Mouse (Mus musculus) embryonic facial prominence, embryonic 14.5 days (tissue): ENCODE results near the gene Pecr. TPM values are rescaled to one million over a fixed set of nuclear protein-coding genes. Genes with fewer than 3 reads are reported as not detected.
"Not testable (repeated sequence)": the region's sequence is repeated elsewhere in the genome, so short reads cannot be mapped to it uniquely, and the experiment has no call there.

Experiments used
- ATAC-seq: fragments of 200-750 bp; cut with Nextera tagmentation; 2 replicates; pipeline ENCODE4 v1.8.0; 2017; ENCODE audit warnings: low read depth, moderate number of reproducible peaks, moderate TSS enrichment
- DNase-seq: peaks from one replicate; pipeline ENCODE4 v3.0.0-alpha.2; 2015; ENCODE audit warnings: low spot score
- H3K27ac ChIP-seq: fragments of 300-500 bp; sonication (generic); replicated peaks from 2 replicates; pipeline ENCODE4 v1.5.1; 2014; ENCODE audit warnings: low read depth, mild to moderate bottlenecking, low read length, moderate library complexity
- H3K27me3 ChIP-seq: fragments of 300-500 bp; sonication (generic); replicated peaks from 2 replicates; pipeline ENCODE4 v1.6.1; 2014; ENCODE audit warnings: low read length; ENCODE audit not compliant: control insufficient read depth, insufficient read depth
- H3K36me3 ChIP-seq: fragments of 300-500 bp; sonication (generic); 2 replicates; pipeline ENCODE4 v1.6.1; 2014; ENCODE audit warnings: low read length, mixed read lengths; ENCODE audit not compliant: control insufficient read depth, insufficient read depth
- H3K4me1 ChIP-seq: fragments of 300-500 bp; sonication (generic); 2 replicates; pipeline ENCODE4 v1.6.1; 2014; ENCODE audit warnings: antibody characterized with exemption, low read length; ENCODE audit not compliant: control insufficient read depth, insufficient read depth
- H3K4me2 ChIP-seq: fragments of 300-500 bp; sonication (generic); 2 replicates; pipeline ENCODE4 v1.6.1; 2014; ENCODE audit warnings: low read depth, mild to moderate bottlenecking, low read length, moderate library complexity, mixed read lengths
- H3K4me3 ChIP-seq: fragments of 300-500 bp; sonication (generic); 2 replicates; pipeline ENCODE4 v1.5.1; 2014; ENCODE audit warnings: low read depth, mild to moderate bottlenecking, low read length
- H3K9ac ChIP-seq: fragments of 300-500 bp; sonication (generic); 2 replicates; pipeline ENCODE4 v1.6.1; 2014; ENCODE audit warnings: low read depth, mild to moderate bottlenecking, low read length, moderate library complexity, mixed read lengths
- H3K9me3 ChIP-seq: fragments of 300-500 bp; sonication (generic); 2 replicates; pipeline ENCODE4 v1.6.1; 2016; ENCODE audit warnings: low read length; ENCODE audit not compliant: control insufficient read depth
- WGBS: fragments of 180-500 bp; shearing (Covaris S2); extraction: QIAGEN DNeasy Blood & Tissue Kit; methylation state at CpG from one replicate; pipeline ENCODE4 v1.1.7; 2014; 5-methylcytosine and 5-hydroxymethylcytosine counted together
- polyA plus RNA-seq: library from polyadenylated mRNA; unstranded; fragments of >200 nt; fragmentation: Nextera tagmentation; extraction: Ambion mirVana; gene quantifications from 2 replicates; pipeline ENCODE4 v1.2.1, GENCODE M21; 2014

Gene Pecr
- polyA plus RNA-seq, 1 experiment from 2014 or later, result 31.4 TPM

DNA sequence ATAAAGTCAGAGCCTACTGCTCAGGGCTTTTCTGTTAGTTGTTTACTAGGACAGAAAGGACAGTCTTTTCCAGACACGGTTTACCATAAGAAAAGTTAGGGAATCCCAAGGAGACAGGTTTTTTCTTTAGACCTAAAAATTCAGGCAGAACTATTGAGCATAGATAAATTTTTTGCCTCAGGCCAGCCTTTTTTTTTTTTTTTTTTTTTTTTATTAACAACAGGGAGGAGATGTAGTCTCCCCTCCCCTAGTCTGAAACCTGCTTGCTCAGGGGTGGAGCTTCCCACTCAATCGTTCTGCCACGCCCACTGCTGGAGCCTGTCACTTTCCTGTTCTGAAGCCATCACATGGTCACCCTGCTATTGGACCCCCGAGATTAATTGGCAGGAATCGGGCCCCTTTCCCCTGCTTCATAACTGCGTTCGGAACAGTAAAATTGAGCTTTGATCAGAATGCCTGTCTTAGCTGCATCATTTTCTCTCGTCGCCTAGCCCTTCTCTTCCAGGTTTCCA is 35.8 kb downstream of the Pecr start:
- not testable (repeated sequence) for H3K4me2 ChIP-seq, H3K9me3 ChIP-seq, H3K36me3 ChIP-seq, H3K27me3 ChIP-seq, H3K27ac ChIP-seq, DNase-seq, H3K4me3 ChIP-seq, H3K4me1 ChIP-seq, H3K9ac ChIP-seq, ATAC-seq
- 54% methylated on average over 9 of the region's 9 CpGs for WGBS

DNA sequence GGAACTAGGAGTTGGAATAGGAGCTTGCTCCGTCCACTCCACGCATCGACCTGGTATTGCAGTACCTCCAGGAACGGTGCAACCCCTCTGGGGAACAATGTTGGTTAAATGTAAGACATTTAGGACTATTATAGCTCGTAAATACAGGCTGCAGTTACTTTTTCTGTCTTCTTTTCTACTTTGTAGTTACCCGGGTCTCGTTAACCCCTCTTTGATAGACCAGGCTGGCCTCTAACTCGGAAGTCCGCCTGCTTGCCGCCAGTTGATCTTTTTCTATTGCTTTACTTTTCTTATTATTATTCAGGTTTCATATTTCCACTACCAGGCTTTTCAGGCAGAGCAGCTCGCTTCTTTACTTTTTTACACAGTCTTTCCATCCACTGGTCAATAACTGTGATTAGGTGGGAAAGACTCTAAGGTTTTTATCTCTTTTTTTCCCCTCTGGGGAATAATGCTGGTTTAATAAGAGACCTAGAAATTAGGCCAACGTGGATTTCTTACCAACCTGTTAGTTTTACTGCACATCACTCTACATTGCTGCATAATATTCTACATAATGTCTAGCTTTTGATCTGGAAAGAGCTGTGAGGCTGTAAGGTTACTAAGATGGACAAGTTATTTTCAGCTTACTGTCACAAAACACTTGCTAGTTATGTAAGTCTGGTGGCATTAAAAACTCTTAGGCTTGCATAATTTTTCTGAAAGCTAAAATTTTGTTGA is 39.6 kb downstream of the Pecr start:
- Histone ChIP-seq H3K9me3 (no peaks in the 10 kb centered on the region), H3K27me3 (no peaks in the 10 kb centered on the region), H3K4me2 (peak overlapping the region; percentile 69), H3K27ac (peak overlapping the region; percentile 98), H3K4me1 (no peaks in the 10 kb centered on the region), H3K4me3 (peak overlapping the region; percentile 49), H3K9ac (no peak overlapping the region; the same call in 1 of the 2 replicates), H3K36me3 (no peaks in the 10 kb centered on the region)
- WGBS, result under 1% methylated on average over 12 of the region's 12 CpGs
- ATAC-seq, result peak; percentile 91
- DNase-seq, result peak; percentile 97

DNA sequence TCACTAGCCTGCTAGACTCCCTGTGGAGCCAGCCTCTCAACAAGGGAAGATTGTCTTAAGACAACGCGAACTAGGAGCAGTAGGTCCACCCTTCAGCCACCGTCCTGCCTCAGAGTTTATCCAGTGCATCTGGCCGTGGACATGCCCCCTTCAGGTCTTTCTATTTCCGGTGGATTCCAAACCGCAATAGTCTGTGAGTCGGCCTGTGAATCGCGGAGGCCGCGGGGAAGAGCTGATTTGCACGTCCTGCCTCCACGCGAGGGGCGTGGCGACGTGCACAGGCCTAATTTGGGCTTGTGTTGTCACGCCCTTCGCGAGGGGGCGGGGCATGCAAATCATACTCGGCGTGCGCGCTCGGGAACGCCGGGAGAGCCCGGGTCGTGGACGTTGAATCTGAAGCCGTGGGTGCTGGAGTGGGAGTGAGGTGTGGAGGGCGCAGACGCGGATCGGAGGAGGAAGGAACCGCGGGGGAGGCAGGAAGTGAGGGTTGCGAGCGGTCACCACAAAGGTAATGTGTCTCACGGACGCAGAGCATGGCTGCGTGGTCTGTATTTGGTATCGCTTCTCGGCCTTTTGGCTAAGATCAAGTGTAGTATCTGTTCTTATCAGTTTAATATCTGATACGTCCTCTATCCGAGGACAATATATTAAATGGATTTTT is 40.3 kb downstream of the Pecr start:
- under 1% methylated on average over 44 of the region's 47 CpGs for WGBS
- no peaks in the 10 kb centered on the region for H3K9me3 ChIP-seq
- peak; percentile 95 for ATAC-seq

DNA sequence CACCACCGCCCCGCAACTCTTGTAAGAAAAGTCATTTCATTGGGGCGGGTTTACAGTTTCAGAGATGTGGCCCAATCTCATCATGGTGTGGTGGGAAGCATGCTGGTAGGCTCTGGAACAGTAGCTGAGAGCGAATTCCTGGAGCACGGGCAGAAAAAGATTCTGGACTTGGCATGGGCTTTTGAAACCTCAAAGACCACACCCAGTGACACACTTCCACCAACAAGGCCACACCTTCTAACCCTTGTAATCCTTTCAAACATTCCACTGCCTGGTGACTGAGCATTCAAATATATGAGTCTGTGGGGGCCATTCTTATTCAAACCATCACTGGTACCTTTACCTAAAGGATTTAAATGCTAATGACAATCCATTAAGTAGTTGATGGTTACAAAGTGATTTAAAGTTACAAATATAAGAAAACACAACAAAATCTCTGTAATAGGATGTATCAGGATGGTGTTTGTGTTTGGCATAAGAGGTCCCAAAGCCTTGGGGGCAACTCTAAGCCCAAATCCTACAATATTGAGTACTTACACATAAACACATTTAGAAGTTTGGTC is 41.5 kb downstream of the Pecr start:
- H3K4me3 ChIP-seq, result no peak overlapping the region
- H3K36me3 ChIP-seq, result no peaks in the 10 kb centered on the region
- ATAC-seq (no peak), DNase-seq (no peak)
- WGBS, result 91% methylated on average over 5 of the region's 5 CpGs
- no peak overlapping the region for H3K4me2 ChIP-seq
- peaks cover 5% of the 10 kb centered on the region; the same call in 1 of the 2 replicates for H3K4me1 ChIP-seq
- H3K9ac ChIP-seq, result no peak overlapping the region
- H3K27me3 ChIP-seq, result no peaks in the 10 kb centered on the region
- no peak overlapping the region for H3K27ac ChIP-seq
- no peaks in the 10 kb centered on the region for H3K9me3 ChIP-seq

More for the DNA sequence above, 40.3 kb downstream of the Pecr start:
- no peaks in the 10 kb centered on the region for H3K4me1 ChIP-seq
- H3K4me3 ChIP-seq, result peak overlapping the region; percentile 49
- DNase-seq, result peak; percentile 99
- no peaks in the 10 kb centered on the region for H3K36me3 ChIP-seq
- peak overlapping the region; percentile 69 for H3K4me2 ChIP-seq
- no peaks in the 10 kb centered on the region for H3K27me3 ChIP-seq
- H3K9ac ChIP-seq, result peak overlapping the region; percentile 88
- H3K27ac ChIP-seq, result peak overlapping the region; percentile 98

DNA sequence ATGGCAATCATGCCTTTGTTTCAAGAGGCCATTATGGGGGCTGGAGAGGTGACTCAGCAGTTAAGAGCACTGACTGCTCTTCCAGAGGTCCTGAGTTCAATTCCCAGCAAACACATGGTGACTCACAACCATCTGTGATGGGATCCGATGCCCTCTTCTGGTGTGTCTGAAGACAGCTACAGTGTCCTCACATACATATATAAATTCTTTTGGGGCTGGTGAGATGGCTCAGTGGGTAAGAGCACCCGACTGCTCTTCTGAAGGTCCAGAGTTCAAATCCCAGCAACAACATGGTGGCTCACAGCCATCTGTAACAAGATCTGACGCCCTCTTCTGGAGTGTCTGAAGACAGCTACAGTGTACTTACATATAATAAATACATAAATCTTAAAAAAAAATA is 45.0 kb downstream of the Pecr start:
- not testable (repeated sequence) for H3K27me3 ChIP-seq, H3K9ac ChIP-seq, H3K4me3 ChIP-seq, ATAC-seq, H3K4me1 ChIP-seq, H3K9me3 ChIP-seq, DNase-seq, H3K4me2 ChIP-seq, H3K27ac ChIP-seq, H3K36me3 ChIP-seq
- 82% methylated on average over 3 of the region's 3 CpGs for WGBS

DNA sequence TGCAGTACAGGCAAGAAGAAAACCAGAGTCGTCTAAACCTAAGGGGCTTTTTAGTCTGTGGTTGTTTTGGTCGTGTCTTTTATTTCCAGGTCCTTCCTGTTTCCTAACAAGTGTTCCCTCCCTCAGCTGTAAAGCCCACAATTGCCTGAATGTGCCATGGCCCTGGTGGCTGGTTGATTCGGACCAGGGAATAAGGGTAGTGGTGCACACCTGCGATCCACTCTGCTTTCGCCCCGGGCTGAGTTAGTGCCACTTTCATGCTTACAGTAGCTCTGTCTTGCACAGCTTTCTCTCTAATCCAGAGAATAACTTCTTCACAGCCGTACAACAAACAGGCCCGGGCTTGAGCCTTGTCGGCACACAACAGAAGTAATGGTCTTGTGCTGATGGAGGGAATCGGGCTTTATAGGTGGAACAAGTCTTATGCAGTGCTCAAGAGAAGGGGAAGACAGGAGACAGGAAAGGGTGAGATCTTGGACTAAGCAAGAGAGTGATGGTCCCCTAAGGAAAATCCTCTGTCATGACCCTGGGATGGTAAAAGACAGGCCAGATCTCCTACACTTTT is 46.0 kb downstream of the Pecr start:
- Histone ChIP-seq H3K4me1 (peaks cover 9% of the 10 kb centered on the region; the same call in 1 of the 2 replicates), H3K9me3 (no peaks in the 10 kb centered on the region), H3K4me2 (peak overlapping the region; percentile 52), H3K27me3 (no peaks in the 10 kb centered on the region), H3K36me3 (no peaks in the 10 kb centered on the region), H3K27ac (no peak overlapping the region), H3K9ac (no peak overlapping the region), H3K4me3 (no peak overlapping the region)
- no peak for ATAC-seq
- DNase-seq, result no peak
- WGBS, result 56% methylated on average over 10 of the region's 10 CpGs

DNA sequence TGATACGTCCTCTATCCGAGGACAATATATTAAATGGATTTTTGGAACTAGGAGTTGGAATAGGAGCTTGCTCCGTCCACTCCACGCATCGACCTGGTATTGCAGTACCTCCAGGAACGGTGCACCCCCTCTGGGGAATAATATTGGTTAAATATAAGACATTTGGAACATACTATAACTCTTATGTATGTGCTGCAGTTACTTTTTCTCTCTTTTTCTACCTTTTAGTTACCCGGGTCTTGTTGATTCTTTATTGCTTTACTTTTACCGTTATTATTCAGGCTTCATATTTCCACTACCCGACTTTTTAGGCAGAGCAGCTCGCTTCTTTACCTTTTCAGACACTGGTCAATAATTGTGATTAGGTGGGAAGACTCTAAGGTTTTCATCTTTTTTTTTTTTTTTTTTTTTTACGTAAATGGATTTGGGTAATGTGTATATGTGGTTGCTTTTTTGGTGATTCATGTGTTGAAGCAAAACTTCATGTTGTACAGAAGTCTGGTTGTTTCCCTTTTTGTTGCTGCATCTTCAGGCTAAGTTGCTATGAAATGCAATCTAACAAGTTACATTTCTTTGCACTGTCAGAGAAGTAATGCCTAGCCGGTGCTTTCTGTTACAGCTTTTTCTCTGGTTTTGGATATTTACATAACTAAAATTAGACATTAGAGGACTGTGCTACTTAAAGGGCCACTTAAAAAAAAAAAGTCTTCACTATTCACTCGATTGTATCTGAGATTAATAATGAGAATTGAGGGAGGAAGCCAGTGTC is 46.9 kb downstream of the Pecr start:
- Histone ChIP-seq H3K9ac (no peak overlapping the region), H3K36me3 (no peaks in the 10 kb centered on the region), H3K4me2 (peak overlapping the region; percentile 52), H3K4me3 (peak overlapping the region; percentile 28), H3K27me3 (no peaks in the 10 kb centered on the region), H3K4me1 (peaks cover 9% of the 10 kb centered on the region; the same call in 1 of the 2 replicates), H3K27ac (no peak overlapping the region), H3K9me3 (no peaks in the 10 kb centered on the region)
- 4% methylated on average over 11 of the region's 13 CpGs for WGBS
- ATAC-seq (peak; percentile 81), DNase-seq (peak; percentile 79)
